Mouse (Mus musculus): ENCODE measurements around the gene Hspe1.

- TF ChIP-seq CTCF (conservative IDR thresholded peaks at IDR 0.05 in 1 of 2, IDR thresholded peaks at IDR 0.05 in 1 of 2; ENCODE audit: low read depth in 2 of 2, low read length in 2 of 2) = no peak
- no peak for TF ChIP-seq ZMIZ1 (IDR thresholded peaks at IDR 0.05; ENCODE audit: low read depth, low read length)
- no peak for TF ChIP-seq TBP (conservative IDR thresholded peaks at IDR 0.05; ENCODE audit: low read depth, low read length)
- no peak for TF ChIP-seq KAT2A (IDR thresholded peaks at IDR 0.05; ENCODE audit: insufficient replicate concordance, low read length)
- no peak for TF ChIP-seq E2F4 (IDR thresholded peaks at IDR 0.05; ENCODE audit: insufficient replicate concordance, low read depth, low read length)
- no peak for TF ChIP-seq ZNF384 (IDR thresholded peaks at IDR 0.05; ENCODE audit: low read depth, low read length)
- no peak for TF ChIP-seq MXI1 (IDR thresholded peaks at IDR 0.05; ENCODE audit: low read depth, low read length)
- TF ChIP-seq MAFK (IDR thresholded peaks at IDR 0.05; ENCODE audit: insufficient replicate concordance, low read length) = no peak
- TF ChIP-seq EP300 (IDR thresholded peaks at IDR 0.05; ENCODE audit: low read length) = no peak
- TF ChIP-seq BHLHE40 (IDR thresholded peaks at IDR 0.05; ENCODE audit: low read depth, low read length) = no peak
These were observed 35.6 kb downstream of the Hspe1 start for GRCm38 (mm10) chr1:55123561-55123960.
